Mouse (Mus musculus): ENCODE results near the gene Clnk.

DNA sequence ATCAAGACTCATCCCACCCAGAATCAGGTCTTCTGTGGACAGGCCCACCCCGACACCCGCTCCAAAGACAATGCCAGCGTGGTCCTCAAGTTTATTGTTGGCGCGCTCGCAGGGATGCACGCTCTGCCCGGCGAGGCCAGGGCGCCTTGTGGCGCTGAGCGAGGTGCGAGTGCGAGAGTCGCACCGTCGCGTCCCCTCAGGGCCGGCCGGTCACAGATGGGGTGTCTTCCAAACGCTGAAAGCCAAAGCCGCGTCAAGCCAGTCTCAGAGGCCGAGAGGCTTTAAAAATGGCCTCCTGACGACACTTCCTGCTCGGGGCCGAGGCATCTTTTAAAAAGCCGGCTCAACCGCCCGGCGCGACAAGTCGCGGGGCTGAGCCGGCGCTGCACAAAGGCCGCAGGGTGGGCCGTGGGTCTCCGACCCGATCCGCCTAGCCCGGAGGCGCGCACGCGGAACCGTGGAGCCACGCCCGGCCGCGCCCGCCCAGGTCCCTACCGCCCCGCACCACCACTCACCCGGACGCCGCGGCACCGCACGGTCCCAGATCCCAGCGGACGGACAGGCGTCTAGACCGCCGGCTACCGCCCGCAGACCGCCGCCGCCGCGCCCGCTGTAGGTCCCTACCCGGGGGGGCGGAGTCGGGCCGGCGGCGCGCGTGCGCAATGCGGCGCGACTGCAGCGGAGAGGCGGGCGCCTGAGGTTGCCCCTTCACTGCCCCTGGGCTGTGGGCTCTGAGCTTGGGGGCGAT, 192.3 kb downstream of the Clnk start, which contains the start of gene Zfp518b:
- no peak for TF ChIP-seq POLR2A (IDR thresholded peaks at IDR 0.05; ENCODE audit: low read depth, low read length)
- TF ChIP-seq CTCF (conservative IDR thresholded peaks at IDR 0.05; ENCODE audit: insufficient read depth, insufficient read length, low read depth, low read length) = no peak

All from kidney, adult 2 months (tissue).